Mouse (Mus musculus) MEL (cell line): ENCODE results near the gene Rasl11a. TPM values are rescaled to one million over a fixed set of nuclear protein-coding genes. Genes with fewer than 3 reads are reported as not detected.
"Not testable (repeated sequence)": the region's sequence is repeated elsewhere in the genome, so short reads cannot be mapped to it uniquely, and the experiment has no call there.

Experiments
- DNase-seq: peaks from one replicate; pipeline ENCODE4 v3.0.0; 2011; ENCODE audit warnings: low read depth, low spot score
- H3K27ac ChIP-seq: 2 replicates; pipeline ENCODE4 v1.5.1; 2012; ENCODE audit warnings: low read depth, mild to moderate bottlenecking, control low read depth, low read length, moderate library complexity; ENCODE audit not compliant: control insufficient read depth
- H3K27me3 ChIP-seq, 2 experiments: fragments of 150-350 bp in 1 of 2; sonication (generic) in 1 of 2; 2 replicates each; pipeline ENCODE4 v1.6.1; 2012; ENCODE audit warnings: low read length in 2 of 2, mild to moderate bottlenecking in 2 of 2, improper control_type of control experiment in 1 of 2, moderate library complexity in 1 of 2; ENCODE audit not compliant: insufficient read depth in 2 of 2, control insufficient read depth in 1 of 2
- H3K36me3 ChIP-seq, 2 experiments: 2 replicates each; pipeline ENCODE4 v1.6.1; 2012 to 2014; ENCODE audit warnings: low read length in 2 of 2, improper control_type of control experiment in 1 of 2, inconsistent platforms in 1 of 2, mild to moderate bottlenecking in 1 of 2; ENCODE audit not compliant: insufficient read depth in 2 of 2, control insufficient read depth in 1 of 2
- H3K4me1 ChIP-seq, 2 experiments: fragments of 150-350 bp in 1 of 2; sonication (generic) in 1 of 2; 2 replicates each; pipeline ENCODE4 v1.6.1; 2012; ENCODE audit warnings: low read length in 2 of 2, improper control_type of control experiment in 1 of 2, mild to moderate bottlenecking in 1 of 2; ENCODE audit not compliant: insufficient read depth in 2 of 2, control insufficient read depth in 1 of 2
- H3K4me3 ChIP-seq, 2 experiments: fragments of 150-350 bp in 1 of 2; sonication (generic) in 1 of 2; 2 replicates each; pipeline ENCODE4 v1.5.1; 2012; ENCODE audit warnings: low read depth in 2 of 2, low read length in 2 of 2, mild to moderate bottlenecking in 2 of 2, moderate library complexity in 2 of 2, control low read depth in 1 of 2, improper control_type of control experiment in 1 of 2; ENCODE audit not compliant: control insufficient read depth in 1 of 2, insufficient read depth in 1 of 2
- H3K79me2 ChIP-seq: 2 replicates; pipeline ENCODE4 v1.6.1; 2012; ENCODE audit warnings: mild to moderate bottlenecking, low read length, moderate library complexity; ENCODE audit not compliant: control insufficient read depth, poor library complexity, insufficient read depth
- H3K9ac ChIP-seq: 2 replicates; pipeline ENCODE4 v1.6.1; 2012; ENCODE audit warnings: low read depth, mild to moderate bottlenecking, control low read depth, low read length, moderate library complexity; ENCODE audit not compliant: control insufficient read depth, poor library complexity, severe bottlenecking
- H3K9me3 ChIP-seq: fragments of 150-350 bp; sonication (generic); replicated peaks from 2 replicates; pipeline ENCODE4 v1.6.1; 2012; ENCODE audit warnings: mild to moderate bottlenecking, low read length, improper control_type of control experiment, moderate library complexity; ENCODE audit not compliant: insufficient read depth
- CTCF ChIP-seq, 3 experiments: IDR thresholded peaks in 2 of 3; conservative IDR thresholded peaks in 1 of 3; 2 replicates each; pipeline ENCODE4 v1.5.1; 2011 to 2012; ENCODE audit warnings: low read length in 3 of 3, low read depth in 2 of 3, mild to moderate bottlenecking in 2 of 3, improper control_type of control experiment in 1 of 3, inconsistent platforms in 1 of 3, mixed read lengths in 1 of 3, moderate library complexity in 1 of 3; ENCODE audit not compliant: control insufficient read depth in 1 of 3, insufficient read depth in 1 of 3, poor library complexity in 1 of 3, severe bottlenecking in 1 of 3
- ELF1 ChIP-seq: IDR thresholded peaks from 2 replicates; pipeline ENCODE4 v1.6.1; 2014; ENCODE audit warnings: low read depth, mild to moderate bottlenecking, inconsistent platforms, low read length, improper control_type of control experiment, moderate library complexity
- ETS1 ChIP-seq: IDR thresholded peaks from 2 replicates; pipeline ENCODE4 v1.6.1; 2012; ENCODE audit warnings: low read depth, mild to moderate bottlenecking, inconsistent platforms, low read length, improper control_type of control experiment, moderate library complexity
- GATA1 ChIP-seq: IDR thresholded peaks from 2 replicates; pipeline ENCODE4 v1.6.1; 2011; ENCODE audit warnings: low read depth, low read length, improper control_type of control experiment
- HCFC1 ChIP-seq: IDR thresholded peaks from 2 replicates; pipeline ENCODE4 v1.6.1; 2012; ENCODE audit warnings: low read depth, mild to moderate bottlenecking, inconsistent platforms, low read length, improper control_type of control experiment, moderate library complexity
- MYC ChIP-seq: IDR thresholded peaks from 2 replicates; pipeline ENCODE4 v1.6.1; 2011; ENCODE audit warnings: low read depth, mild to moderate bottlenecking, low read length, improper control_type of control experiment, moderate library complexity
- NRF1 ChIP-seq: IDR thresholded peaks from 2 replicates; pipeline ENCODE4 v1.6.1; 2014; ENCODE audit warnings: low read depth, mild to moderate bottlenecking, inconsistent platforms, low read length, improper control_type of control experiment, moderate library complexity; ENCODE audit not compliant: poor library complexity, insufficient read depth, severe bottlenecking
- POLR2AphosphoS2 ChIP-seq: IDR thresholded peaks from 2 replicates; pipeline ENCODE4 v1.6.1; 2011; ENCODE audit warnings: low read length, improper control_type of control experiment
- SMC3 ChIP-seq: IDR thresholded peaks from 2 replicates; pipeline ENCODE4 v1.6.1; 2011; ENCODE audit warnings: low read depth, low read length, improper control_type of control experiment
- TCF12 ChIP-seq: IDR thresholded peaks from 2 replicates; pipeline ENCODE4 v1.6.1; 2014; ENCODE audit warnings: low read depth, mild to moderate bottlenecking, inconsistent platforms, low read length, improper control_type of control experiment, moderate library complexity
- USF1 ChIP-seq: IDR thresholded peaks from 2 replicates; pipeline ENCODE4 v1.6.1; 2014; ENCODE audit warnings: low read depth, mild to moderate bottlenecking, inconsistent platforms, low read length, improper control_type of control experiment, moderate library complexity
- polyA plus RNA-seq, 2 experiments: library from polyadenylated mRNA; stranded (reverse) in 1 of 2; unstranded in 1 of 2; fragments of >175 nt in 1 of 2; fragments of >200 nt in 1 of 2; gene quantifications; 2 replicates each; pipeline versions ENCODE4 v1.2.1 to v1.2.4; 2012; ENCODE audit warnings: low replicate concordance in 2 of 2, low read depth in 1 of 2; ENCODE audit not compliant: insufficient read length in 2 of 2, insufficient read depth in 1 of 2, missing spikeins in 1 of 2
- total RNA-seq: library from RNA; depleted of rRNA; stranded (reverse); fragments of 300-350 nt; gene quantifications from 2 replicates; pipeline ENCODE4 v1.2.3, GENCODE M21; 2012; rRNA removed

Rasl11a gene
- total and polyA plus RNA-seq, 3 experiments = 1.1 to 2.3 TPM; not detected in 1

GRCm38 (mm10) chr5:146893478-146894182 lies 48.8 kb downstream of the Rasl11a start:
- DNase-seq = peak; percentile 33
- Histone ChIP-seq H3K4me1 (peaks cover 0 to 2% of the 10 kb centered on the region in 2 experiments; a peak in 1 of 4 replicates), H3K27me3 (no peaks in the 10 kb centered on the region), H3K27ac (no peak overlapping the region), H3K36me3 (no peaks in the 10 kb centered on the region; a peak in 1 of 4 replicates), H3K79me2 (no peaks in the 10 kb centered on the region), H3K4me3 (no peak overlapping the region), H3K9me3 (no peaks in the 10 kb centered on the region), H3K9ac (no peak overlapping the region)
- TF ChIP-seq POLR2AphosphoS2 = no peak
- no peak for TF ChIP-seq ELF1
- TF ChIP-seq HCFC1 = no peak
- peak; percentile 36 for TF ChIP-seq SMC3
- TF ChIP-seq CTCF (IDR thresholded peaks at IDR 0.05 in 2 of 3, conservative IDR thresholded peaks at IDR 0.05 in 1 of 3; ENCODE audit: control insufficient read depth in 1 of 3, insufficient read depth in 1 of 3, low read depth in 2 of 3, low read length in 3 of 3, poor library complexity in 1 of 3, severe bottlenecking in 1 of 3) = peak; percentile 52 to 68 (median 67)
- TF ChIP-seq USF1 = no peak

DNA sequence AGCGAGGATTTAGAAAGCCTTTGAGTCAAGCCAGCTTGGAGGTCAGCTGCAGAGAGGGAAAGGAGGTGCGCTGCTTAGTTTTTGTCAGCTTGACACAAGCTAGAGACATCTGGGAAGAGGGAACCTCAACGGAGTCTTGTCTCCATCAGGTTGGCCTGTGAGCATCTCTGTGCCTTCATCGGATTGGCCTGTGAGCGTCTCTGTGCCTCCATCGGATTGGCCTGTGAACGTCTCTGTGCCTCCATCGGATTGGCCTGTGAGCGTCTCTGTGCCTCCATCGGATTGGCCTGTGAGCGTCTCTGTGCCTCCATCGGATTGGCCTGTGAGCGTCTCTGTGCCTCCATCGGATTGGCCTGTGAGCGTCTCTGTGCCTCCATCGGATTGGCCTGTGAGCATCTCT lies 50.8 kb downstream of the Rasl11a start:
- H3K9me3 ChIP-seq, H3K4me3 ChIP-seq, H3K9ac ChIP-seq, H3K4me1 ChIP-seq, H3K27me3 ChIP-seq, H3K27ac ChIP-seq, H3K79me2 ChIP-seq, DNase-seq, H3K36me3 ChIP-seq: not testable (repeated sequence)

DNA sequence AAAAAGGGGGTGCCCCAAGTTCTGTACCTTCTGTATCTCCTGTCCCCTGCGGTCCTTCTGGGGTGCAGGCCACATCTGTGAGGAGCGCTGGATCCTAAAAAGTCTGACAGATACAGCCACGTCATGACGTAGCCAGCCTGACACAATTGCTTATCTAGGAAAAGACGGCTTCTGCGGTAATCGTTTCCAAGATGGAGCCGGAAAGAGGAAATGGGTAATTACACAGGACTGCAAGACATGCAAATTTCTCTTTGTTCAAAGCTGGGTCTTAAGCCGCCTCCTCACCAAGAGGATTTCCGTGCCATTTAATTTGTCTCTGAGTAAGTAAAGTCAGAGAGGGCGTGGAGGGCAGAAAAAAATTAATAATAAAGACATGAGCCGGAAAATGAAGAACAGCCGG lies 52.1 kb downstream of the Rasl11a start:
- no peak overlapping the region; a peak in 1 of 4 replicates for H3K4me3 ChIP-seq
- peaks cover 0 to 2% of the 10 kb centered on the region in 2 experiments; a peak in 1 of 4 replicates for H3K4me1 ChIP-seq
- peak; percentile 62 for DNase-seq

More for the DNA sequence above, 52.1 kb downstream of the Rasl11a start:
- no peaks in the 10 kb centered on the region for H3K79me2 ChIP-seq
- H3K36me3 ChIP-seq = no peaks in the 10 kb centered on the region; a peak in 1 of 4 replicates
- no peaks in the 10 kb centered on the region for H3K9me3 ChIP-seq
- no peak overlapping the region for H3K9ac ChIP-seq
- H3K27me3 ChIP-seq = no peaks in the 10 kb centered on the region
- no peak for TF ChIP-seq MYC
- TF ChIP-seq ETS1 = peak; percentile 76
- TF ChIP-seq NRF1 = no peak
- TF ChIP-seq GATA1 = no peak
- 0 out of 2 replicates have a peak, but pooled peaks have one; percentile 10 for TF ChIP-seq TCF12
- TF ChIP-seq, all 39 proteins: peak for 2
- no peak overlapping the region for H3K27ac ChIP-seq

Other genes starting within 250 kb of the Rasl11a start
- gene Usp12, start 50.1 kb upstream of the Rasl11a start, total RNA-seq = 22.0 and 24.5 TPM in 2 replicates
- 10 to 100 TPM in 1 of 2 experiments, not detected in 1; 24.5 TPM for gene Usp12, start 50.1 kb upstream of the Rasl11a start, polyA plus RNA-seq
- gene Rpl21, start 12.2 kb upstream of the Rasl11a start, total RNA-seq = 468 and 508 TPM in 2 replicates
- gene Rpl21, start 12.2 kb upstream of the Rasl11a start, polyA plus RNA-seq = 10 to 100 TPM in 1 of 2 experiments, not detected in 1; 70.7 TPM
- gene Gtf3a, start 103.6 kb downstream of the Rasl11a start, total RNA-seq = 173 and 177 TPM in 2 replicates
- 100 to 1,000 TPM in 1 of 2 experiments, not detected in 1; 204 TPM for gene Gtf3a, start 103.6 kb downstream of the Rasl11a start, polyA plus RNA-seq
- 22.3 and 22.7 TPM in 2 replicates for gene Mtif3, start 118.7 kb downstream of the Rasl11a start, total RNA-seq
- gene Mtif3, start 118.7 kb downstream of the Rasl11a start, polyA plus RNA-seq = 10 to 100 TPM in 1 of 2 experiments, not detected in 1; 38.2 TPM
- 19.4 and 22.0 TPM in 2 replicates for gene Lnx2, start 231.5 kb downstream of the Rasl11a start, total RNA-seq
- gene Lnx2, start 231.5 kb downstream of the Rasl11a start, polyA plus RNA-seq = 10 to 100 TPM in 1 of 2 experiments, not detected in 1; 26.1 TPM
- gene Polr1d, start 232.0 kb downstream of the Rasl11a start, total RNA-seq = 460 and 506 TPM in 2 replicates
- 100 to 1,000 TPM; 185 to 388 TPM for gene Polr1d, start 232.0 kb downstream of the Rasl11a start, polyA plus RNA-seq